Mouse (Mus musculus) MEL (cell line): ENCODE measurements at regions not wholly inside any gene's neighbourhood (a gene's known extent, or its start where the extent isn't known, plus 50 kb on each side); places are given as distances from the start of the nearest gene placed in this dataset.

Experiments used
- BHLHE40 ChIP-seq: IDR thresholded peaks from 2 replicates; pipeline ENCODE4 v1.6.1; 2012; ENCODE audit warnings: low read depth, mild to moderate bottlenecking, inconsistent platforms, low read length, improper control_type of control experiment, borderline replicate concordance
- CHD2 ChIP-seq: IDR thresholded peaks from 2 replicates; pipeline ENCODE4 v1.6.1; 2011; ENCODE audit warnings: low read length, improper control_type of control experiment
- CTCF ChIP-seq, 3 experiments: IDR thresholded peaks in 2 of 3; conservative IDR thresholded peaks in 1 of 3; 2 replicates each; pipeline ENCODE4 v1.5.1; 2011 to 2012; ENCODE audit warnings: low read length in 3 of 3, low read depth in 2 of 3, mild to moderate bottlenecking in 2 of 3, improper control_type of control experiment in 1 of 3, inconsistent platforms in 1 of 3, mixed read lengths in 1 of 3, moderate library complexity in 1 of 3; ENCODE audit not compliant: control insufficient read depth in 1 of 3, insufficient read depth in 1 of 3, poor library complexity in 1 of 3, severe bottlenecking in 1 of 3
- EP300 ChIP-seq, 2 experiments: IDR thresholded peaks; 2 replicates each; pipeline ENCODE4 v1.6.1; 2011; ENCODE audit warnings: improper control_type of control experiment in 2 of 2, low read length in 2 of 2, low read depth in 1 of 2, mild to moderate bottlenecking in 1 of 2
- GABPA ChIP-seq: IDR thresholded peaks from 2 replicates; pipeline ENCODE4 v1.6.1; 2012; ENCODE audit warnings: low read depth, mild to moderate bottlenecking, inconsistent platforms, low read length, improper control_type of control experiment, moderate library complexity
- GATA1 ChIP-seq: IDR thresholded peaks from 2 replicates; pipeline ENCODE4 v1.6.1; 2011; ENCODE audit warnings: low read depth, low read length, improper control_type of control experiment
- MAFK ChIP-seq: IDR thresholded peaks from 2 replicates; pipeline ENCODE4 v1.6.1; 2011; ENCODE audit warnings: low read depth, mild to moderate bottlenecking, low read length, improper control_type of control experiment, borderline replicate concordance
- MAZ ChIP-seq: IDR thresholded peaks from 2 replicates; pipeline ENCODE4 v1.6.1; 2012; ENCODE audit warnings: low read depth, mild to moderate bottlenecking, inconsistent platforms, low read length, improper control_type of control experiment
- MEF2A ChIP-seq: IDR thresholded peaks from 2 replicates; pipeline ENCODE4 v1.6.1; 2014; ENCODE audit warnings: low read depth, mild to moderate bottlenecking, inconsistent platforms, low read length, improper control_type of control experiment; ENCODE audit not compliant: poor library complexity, insufficient replicate concordance, severe bottlenecking; ENCODE audit errors: extremely low read depth
- NRF1 ChIP-seq: IDR thresholded peaks from 2 replicates; pipeline ENCODE4 v1.6.1; 2014; ENCODE audit warnings: low read depth, mild to moderate bottlenecking, inconsistent platforms, low read length, improper control_type of control experiment, moderate library complexity; ENCODE audit not compliant: poor library complexity, insufficient read depth, severe bottlenecking
- POLR2A ChIP-seq, 2 experiments: IDR thresholded peaks; 2 replicates each; pipeline ENCODE4 v1.6.1; 2011 to 2012; ENCODE audit warnings: low read length in 2 of 2, mild to moderate bottlenecking in 2 of 2, control low read depth in 1 of 2, improper control_type of control experiment in 1 of 2, low read depth in 1 of 2, moderate library complexity in 1 of 2; ENCODE audit not compliant: control insufficient read depth in 1 of 2, insufficient read depth in 1 of 2, poor library complexity in 1 of 2
- SIN3A ChIP-seq: IDR thresholded peaks from 2 replicates; pipeline ENCODE4 v1.6.1; 2012; ENCODE audit warnings: low read length, improper control_type of control experiment, inconsistent platforms
- SMC3 ChIP-seq: IDR thresholded peaks from 2 replicates; pipeline ENCODE4 v1.6.1; 2011; ENCODE audit warnings: low read depth, low read length, improper control_type of control experiment
- USF2 ChIP-seq, 2 experiments: IDR thresholded peaks; 2 replicates each; pipeline ENCODE4 v1.6.1; 2011 to 2012; ENCODE audit warnings: improper control_type of control experiment in 2 of 2, low read length in 2 of 2, borderline replicate concordance in 1 of 2, inconsistent platforms in 1 of 2, low read depth in 1 of 2, mild to moderate bottlenecking in 1 of 2; ENCODE audit not compliant: insufficient read depth in 1 of 2

- no peak for TF ChIP-seq POLR2A (IDR thresholded peaks at IDR 0.05; ENCODE audit: control insufficient read depth in 1 of 2, insufficient read depth in 1 of 2, low read depth in 1 of 2, low read length in 2 of 2, poor library complexity in 1 of 2)
- no peak for TF ChIP-seq CHD2
- TF ChIP-seq GABPA: no peak
- no peak for TF ChIP-seq CTCF (IDR thresholded peaks at IDR 0.05 in 2 of 3, conservative IDR thresholded peaks at IDR 0.05 in 1 of 3; ENCODE audit: control insufficient read depth in 1 of 3, insufficient read depth in 1 of 3, low read depth in 2 of 3, low read length in 3 of 3, poor library complexity in 1 of 3, severe bottlenecking in 1 of 3)
- no peak for TF ChIP-seq NRF1
- no peak for TF ChIP-seq MEF2A
- TF ChIP-seq GATA1: no peak
- TF ChIP-seq MAFK: no peak
- TF ChIP-seq SMC3: no peak
- no peak for TF ChIP-seq BHLHE40
- no peak for TF ChIP-seq SIN3A
- TF ChIP-seq MAZ: no peak
- TF ChIP-seq EP300 (IDR thresholded peaks at IDR 0.05; ENCODE audit: low read depth in 1 of 2, low read length in 2 of 2): no peak
- TF ChIP-seq USF2 (IDR thresholded peaks at IDR 0.05; ENCODE audit: borderline replicate concordance in 1 of 2, insufficient read depth in 1 of 2, low read depth in 1 of 2, low read length in 2 of 2): no peak
These were observed 279.9 kb upstream of the Ascc3 start for GRCm38 (mm10) chr10:50312591-50312990.
